ENCODE assay signal across 8 mouse cellular contexts in genomic region chr3:97227259-97228005, GRCm38 (mm10).
DNase-seq lines count a peak whose midpoint lies in the region; ATAC-seq lines count a peak whose summit lies in the region.

No protein-coding gene starts in this region.

- peak overlapping the region; percentile 66 for H3K4me2 ChIP-seq in embryonic facial prominence, embryonic 14.5 days (ENCODE audit: low read depth, low read length)
- H3K4me2 ChIP-seq in kidney, embryonic 14.5 days (replicated peaks; ENCODE audit: low read depth, low read length) = peak overlapping the region; percentile 81
- H3K4me2 ChIP-seq in limb, embryonic 15.5 days = peak overlapping the region; percentile 81

- ATAC-seq in embryonic facial prominence, embryonic 14.5 days (ENCODE audit: low read depth) = peak; percentile 91
- peak; percentile 94 for ATAC-seq in kidney, embryonic 14.5 days (ENCODE audit: low FRiP score, low TSS enrichment)
- ATAC-seq in limb, embryonic 15.5 days (ENCODE audit: insufficient number of reproducible peaks, low FRiP score, low TSS enrichment, low read depth) = peak; percentile 95

- H3K27ac ChIP-seq in embryonic facial prominence, embryonic 14.5 days (replicated peaks; ENCODE audit: low read depth, low read length) = peak overlapping the region; percentile 90
- peak overlapping the region; percentile 88 for H3K27ac ChIP-seq in kidney, embryonic 14.5 days (ENCODE audit: low read depth, low read length)
- H3K27ac ChIP-seq in limb, embryonic 15.5 days = peak overlapping the region; percentile 92

- peak overlapping the region; percentile 94 for H3K9ac ChIP-seq in embryonic facial prominence, embryonic 14.5 days (ENCODE audit: low read depth, low read length)
- H3K9ac ChIP-seq in kidney, embryonic 14.5 days (ENCODE audit: low read depth, low read length) = peak overlapping the region; percentile 86
- H3K9ac ChIP-seq in limb, embryonic 15.5 days = peak overlapping the region; percentile 90

- no peaks in the 10 kb centered on the region for H3K27me3 ChIP-seq in embryonic facial prominence, embryonic 14.5 days (replicated peaks; ENCODE audit: control insufficient read depth, insufficient read depth, low read length)
- no peaks in the 10 kb centered on the region for H3K27me3 ChIP-seq in kidney, embryonic 14.5 days (ENCODE audit: control insufficient read depth, insufficient read depth, low read length)
- H3K27me3 ChIP-seq in limb, embryonic 15.5 days = no peaks in the 10 kb centered on the region

- H3K9me3 ChIP-seq in embryonic facial prominence, embryonic 14.5 days (ENCODE audit: control insufficient read depth, low read length) = no peaks in the 10 kb centered on the region
- no peaks in the 10 kb centered on the region for H3K9me3 ChIP-seq in kidney, embryonic 14.5 days (ENCODE audit: control insufficient read depth, low read length)
- H3K9me3 ChIP-seq in limb, embryonic 15.5 days = no peaks in the 10 kb centered on the region

- peak overlapping the region; percentile 84 for H3K4me3 ChIP-seq in embryonic facial prominence, embryonic 14.5 days (ENCODE audit: low read depth, low read length)
- H3K4me3 ChIP-seq in kidney, embryonic 14.5 days (ENCODE audit: low read length) = peak overlapping the region; percentile 65
- H3K4me3 ChIP-seq in limb, embryonic 15.5 days = peak overlapping the region; percentile 82

- WGBS in embryonic facial prominence, embryonic 14.5 days = 0% methylated on average over 14 of the region's 79 CpGs
- under 1% methylated on average over 39 of the region's 79 CpGs for WGBS in kidney, embryonic 14.5 days
- WGBS in limb, embryonic 15.5 days = 1% methylated on average over 35 of the region's 79 CpGs

- H3K36me3 ChIP-seq in embryonic facial prominence, embryonic 14.5 days (ENCODE audit: control insufficient read depth, insufficient read depth, low read length) = 0 out of 2 replicates have a peak, but pooled peaks cover 7% of the 10 kb centered on the region
- H3K36me3 ChIP-seq in kidney, embryonic 14.5 days (ENCODE audit: control insufficient read depth, insufficient read depth, low read length) = peaks cover 1% of the 10 kb centered on the region; the same call in 1 of the 2 replicates
- H3K36me3 ChIP-seq in limb, embryonic 15.5 days = peaks cover 14% of the 10 kb centered on the region

- peaks cover 22% of the 10 kb centered on the region for H3K4me1 ChIP-seq in embryonic facial prominence, embryonic 14.5 days (ENCODE audit: control insufficient read depth, insufficient read depth, low read length)
- H3K4me1 ChIP-seq in kidney, embryonic 14.5 days (ENCODE audit: control insufficient read depth, insufficient read depth, low read length) = peaks cover 15% of the 10 kb centered on the region
- peaks cover 20% of the 10 kb centered on the region for H3K4me1 ChIP-seq in limb, embryonic 15.5 days

- DNase-seq in 3T3-L1 (ENCODE audit: low read depth, low spot score) = peak; percentile 86
- peak; percentile 79 to 93 for DNase-seq in adrenal gland, postnatal 4 days (ENCODE audit: low spot score in 2 of 2)
- peak; percentile 97 for DNase-seq in embryonic facial prominence, embryonic 14.5 days (ENCODE audit: low spot score)
- peak; percentile 92 to 93 for DNase-seq in heart, adult 9 months (ENCODE audit: low spot score in 2 of 2)
- peak; percentile 65 to 83 for DNase-seq in monocyte, adult 2 months (ENCODE audit: low read depth in 1 of 2, low spot score in 2 of 2)
- peak; percentile 93 to 95 for DNase-seq in spleen, postnatal 36 days (ENCODE audit: low spot score in 2 of 2)

Comparison
In these comparisons a context has a peak if more than half of its experiments do, and no peak if none do; other contexts are left out.
1. Peak in every context shown above with its lines: DNase-seq, ATAC-seq, H3K4me3 ChIP-seq and H3K27ac ChIP-seq.